Mouse (Mus musculus) embryonic facial prominence, embryonic 15.5 days (tissue): ENCODE results near the gene Armc7. TPM values are rescaled to one million over a fixed set of nuclear protein-coding genes. Genes with fewer than 3 reads are reported as not detected.

Experiments used
- ATAC-seq: fragments of 200-750 bp; cut with Nextera tagmentation; 2 replicates; pipeline ENCODE4 v1.8.0; 2017; ENCODE audit warnings: low read depth, moderate TSS enrichment; ENCODE audit not compliant: insufficient number of reproducible peaks, low FRiP score, low TSS enrichment
- H3K27ac ChIP-seq: fragments of 300-500 bp; sonication (generic); replicated peaks from 2 replicates; pipeline ENCODE4 v1.5.1; 2015; ENCODE audit warnings: mild to moderate bottlenecking, inconsistent platforms
- H3K27me3 ChIP-seq: fragments of 300-500 bp; sonication (generic); 2 replicates; pipeline ENCODE4 v1.6.1; 2015; ENCODE audit warnings: inconsistent platforms
- H3K36me3 ChIP-seq: fragments of 300-500 bp; sonication (generic); 2 replicates; pipeline ENCODE4 v1.6.1; 2015; ENCODE audit warnings: mild to moderate bottlenecking, inconsistent platforms
- H3K4me1 ChIP-seq: fragments of 300-500 bp; sonication (generic); 2 replicates; pipeline ENCODE4 v1.6.1; 2015; ENCODE audit warnings: inconsistent platforms
- H3K4me2 ChIP-seq: fragments of 300-500 bp; sonication (generic); replicated peaks from 2 replicates; pipeline ENCODE4 v1.6.1; 2015; ENCODE audit warnings: mild to moderate bottlenecking, inconsistent platforms
- H3K4me3 ChIP-seq: fragments of 300-500 bp; sonication (generic); replicated peaks from 2 replicates; pipeline ENCODE4 v1.5.1; 2015; ENCODE audit warnings: mild to moderate bottlenecking, inconsistent platforms
- H3K9ac ChIP-seq: fragments of 300-500 bp; sonication (generic); 2 replicates; pipeline ENCODE4 v1.6.1; 2015; ENCODE audit warnings: inconsistent platforms
- H3K9me3 ChIP-seq: fragments of 300-500 bp; sonication (generic); replicated peaks from 2 replicates; pipeline ENCODE4 v1.6.1; 2016; ENCODE audit warnings: inconsistent platforms
- WGBS: fragments of 180-500 bp; shearing (Covaris S2); methylation state at CpG from one replicate; pipeline ENCODE4 v1.1.7; 2015; 5-methylcytosine and 5-hydroxymethylcytosine counted together
- polyA plus RNA-seq: library from polyadenylated mRNA; unstranded; fragments of >200 nt; fragmentation: Nextera tagmentation; extraction: Ambion mirVana; gene quantifications from 2 replicates; pipeline ENCODE4 v1.2.1, GENCODE M21; 2015

The Armc7 gene
- polyA plus RNA-seq, 1 experiment from 2014 or later, result 9.8 TPM

DNA sequence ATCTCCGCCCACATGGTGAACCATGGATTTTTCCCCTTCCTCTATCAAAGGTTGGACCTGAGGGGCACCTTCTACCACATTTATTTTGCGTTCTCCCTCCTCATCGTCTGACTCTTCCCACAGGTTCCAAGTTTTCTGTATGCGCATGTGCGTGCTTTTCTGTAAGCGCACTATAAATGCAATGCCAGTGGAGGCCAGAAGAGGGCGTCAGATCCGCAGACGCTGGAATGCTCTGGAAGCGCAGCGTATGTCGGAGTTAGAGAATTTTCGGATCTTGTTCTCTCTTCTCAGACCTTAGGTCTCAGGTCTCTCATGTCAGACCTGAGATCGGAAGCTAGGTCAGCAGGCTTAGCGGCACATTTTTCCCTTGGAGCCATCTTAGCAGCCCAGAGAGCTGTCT, 19.8 kb upstream of the Armc7 start:
- H3K27ac ChIP-seq, result no peak overlapping the region
- 84% methylated on average over 15 of the region's 15 CpGs for WGBS
- H3K4me3 ChIP-seq, result no peak overlapping the region
- H3K9ac ChIP-seq, result no peak overlapping the region
- no peak overlapping the region for H3K4me2 ChIP-seq
- no peaks in the 10 kb centered on the region for H3K27me3 ChIP-seq
- H3K9me3 ChIP-seq, result no peaks in the 10 kb centered on the region
- no peaks in the 10 kb centered on the region for H3K36me3 ChIP-seq
- ATAC-seq, result no peak
- H3K4me1 ChIP-seq, result peaks cover 5% of the 10 kb centered on the region; the same call in 1 of the 2 replicates

- no peak for ATAC-seq
- no peaks in the 10 kb centered on the region for H3K27me3 ChIP-seq
- peaks cover 5% of the 10 kb centered on the region; the same call in 1 of the 2 replicates for H3K4me1 ChIP-seq
- H3K27ac ChIP-seq, result no peak overlapping the region
- no peak overlapping the region for H3K4me2 ChIP-seq
- no peak overlapping the region for H3K9ac ChIP-seq
- H3K36me3 ChIP-seq, result no peaks in the 10 kb centered on the region
- WGBS, result 80% methylated on average over 5 of the region's 5 CpGs
- H3K4me3 ChIP-seq, result no peak overlapping the region
- no peaks in the 10 kb centered on the region for H3K9me3 ChIP-seq
Measured at GRCm38 (mm10) chr11:115456182-115456581, 19.3 kb upstream of the Armc7 start.

- 27% methylated on average over 6 of the region's 6 CpGs for WGBS
- H3K4me3 ChIP-seq, result no peak overlapping the region
- no peak for ATAC-seq
- no peaks in the 10 kb centered on the region for H3K27me3 ChIP-seq
- H3K27ac ChIP-seq, result no peak overlapping the region
- no peaks in the 10 kb centered on the region for H3K9me3 ChIP-seq
- no peaks in the 10 kb centered on the region for H3K36me3 ChIP-seq
- H3K4me2 ChIP-seq, result no peak overlapping the region
- H3K4me1 ChIP-seq, result peaks cover 5% of the 10 kb centered on the region; the same call in 1 of the 2 replicates
- no peak overlapping the region for H3K9ac ChIP-seq
Measured at GRCm38 (mm10) chr11:115457405-115457804, 18.1 kb upstream of the Armc7 start.

DNA sequence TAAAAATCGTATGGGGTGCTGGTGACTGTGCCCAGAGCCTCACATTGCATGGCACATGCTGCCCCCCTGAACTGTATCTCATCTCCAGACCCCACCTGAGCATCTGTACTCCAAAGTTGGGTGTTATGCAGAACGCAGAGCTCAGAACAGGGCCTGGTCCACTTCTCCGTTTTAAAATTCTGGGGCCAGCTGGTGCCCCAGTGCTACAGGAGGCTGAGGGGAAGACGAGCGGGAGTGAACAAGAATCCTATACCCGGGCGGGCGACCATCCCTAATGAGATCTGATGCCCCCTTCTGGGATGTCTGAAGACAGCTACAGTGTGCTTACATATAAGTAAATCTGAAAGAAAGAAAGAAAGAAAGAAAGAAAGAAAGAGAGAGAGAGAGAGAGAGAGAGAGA, 14.5 kb upstream of the Armc7 start:
- 20% methylated on average over 8 of the region's 8 CpGs for WGBS
- Histone ChIP-seq H3K4me3 (no peak overlapping the region), H3K9ac (no peak overlapping the region), H3K36me3 (no peaks in the 10 kb centered on the region), H3K4me1 (peaks cover 5% of the 10 kb centered on the region; the same call in 1 of the 2 replicates), H3K9me3 (no peaks in the 10 kb centered on the region), H3K27ac (no peak overlapping the region), H3K4me2 (no peak overlapping the region), H3K27me3 (no peaks in the 10 kb centered on the region)
- no peak for ATAC-seq

- Histone ChIP-seq H3K27me3 (no peaks in the 10 kb centered on the region), H3K36me3 (no peaks in the 10 kb centered on the region), H3K27ac (no peak overlapping the region), H3K4me3 (no peak overlapping the region), H3K4me1 (peaks cover 6% of the 10 kb centered on the region), H3K9ac (no peak overlapping the region), H3K9me3 (no peaks in the 10 kb centered on the region), H3K4me2 (no peak overlapping the region)
- 61% methylated on average over 5 of the region's 5 CpGs for WGBS
- ATAC-seq, result no peak
Measured at GRCm38 (mm10) chr11:115461846-115462242, 13.6 kb upstream of the Armc7 start.

- no peak within 1 kb of the TSS for H3K4me3 ChIP-seq
- H3K36me3 ChIP-seq, result no peaks in the 10 kb centered on the region
- H3K27ac ChIP-seq, result no peak within 1 kb of the TSS
- no peaks in the 10 kb centered on the region for H3K27me3 ChIP-seq
- H3K9me3 ChIP-seq, result no peaks in the 10 kb centered on the region
- H3K9ac ChIP-seq, result no peak within 1 kb of the TSS
- peaks cover 9% of the 10 kb centered on the region for H3K4me1 ChIP-seq
- WGBS, result 70% methylated on average over 16 of the region's 16 CpGs
- no peak within 1 kb of the TSS for H3K4me2 ChIP-seq
- no peak for ATAC-seq
Measured at GRCm38 (mm10) chr11:115462243-115462891, 13.1 kb upstream of the Armc7 start, which contains the start of gene Slc16a5. Gene Slc16a5 (plus strand): TSS chr11:115462474.

GRCm38 (mm10) chr11:115463397-115463796, 12.1 kb upstream of the Armc7 start:
- Histone ChIP-seq H3K36me3 (no peaks in the 10 kb centered on the region), H3K4me1 (peaks cover 8% of the 10 kb centered on the region), H3K27ac (no peak overlapping the region), H3K9me3 (no peaks in the 10 kb centered on the region), H3K9ac (no peak overlapping the region), H3K27me3 (no peaks in the 10 kb centered on the region), H3K4me3 (no peak overlapping the region), H3K4me2 (no peak overlapping the region)
- WGBS, result 64% methylated on average over 11 of the region's 11 CpGs
- no peak for ATAC-seq

DNA sequence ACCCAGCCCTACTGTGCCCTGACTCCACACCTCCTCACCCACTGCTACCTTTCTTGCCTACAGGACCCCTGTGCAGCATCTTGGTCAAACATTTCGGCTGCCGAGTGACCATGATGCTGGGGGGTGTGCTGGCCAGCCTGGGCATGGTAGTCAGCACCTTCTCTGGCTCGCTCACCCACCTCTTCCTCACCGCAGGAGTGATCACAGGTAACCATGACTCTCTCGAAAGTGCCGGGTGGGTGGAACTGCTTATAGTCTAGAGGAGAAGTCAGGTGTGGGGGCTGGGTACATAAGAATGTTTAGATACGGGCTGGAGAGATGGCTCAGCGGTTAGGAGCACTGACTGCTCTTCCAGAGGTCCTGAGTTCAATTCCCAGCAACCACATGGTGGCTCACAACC, 10.6 kb upstream of the Armc7 start:
- whole genome bisulfite sequencing, result 90% methylated on average over 8 of the region's 8 CpGs
- peaks cover 8% of the 10 kb centered on the region for H3K4me1 ChIP-seq
- H3K27ac ChIP-seq, result no peak overlapping the region
- no peak for ATAC-seq
- no peak overlapping the region for H3K4me2 ChIP-seq
- no peaks in the 10 kb centered on the region for H3K36me3 ChIP-seq
- no peak overlapping the region for H3K9ac ChIP-seq
- no peaks in the 10 kb centered on the region for H3K27me3 ChIP-seq
- no peaks in the 10 kb centered on the region for H3K9me3 ChIP-seq
- H3K4me3 ChIP-seq, result no peak overlapping the region

DNA sequence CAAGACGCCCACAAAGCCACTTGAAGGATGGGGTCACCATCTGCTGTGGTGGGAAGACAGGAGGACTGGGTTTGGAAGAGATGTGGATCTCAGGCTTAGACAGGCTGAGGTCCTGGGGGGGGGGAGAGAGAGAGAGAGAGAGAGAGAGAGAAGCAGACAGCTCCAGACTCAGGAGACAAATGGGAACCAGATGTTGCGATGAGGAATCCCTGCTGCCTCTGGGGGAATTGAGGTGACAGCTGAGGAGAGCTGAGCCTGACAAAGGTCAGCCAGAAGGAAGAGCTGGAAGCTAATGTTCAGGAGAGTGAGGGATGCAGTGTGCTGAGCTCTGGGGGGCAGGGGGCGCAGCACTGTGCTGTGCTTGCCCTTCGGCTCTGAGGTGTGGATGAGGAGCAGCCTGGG, 8.2 kb upstream of the Armc7 start:
- H3K4me2 ChIP-seq, result no peak overlapping the region
- no peaks in the 10 kb centered on the region for H3K27me3 ChIP-seq
- H3K27ac ChIP-seq, result no peak overlapping the region
- H3K4me3 ChIP-seq, result no peak overlapping the region
- peak; percentile 37; the same call in 1 of the 2 replicates for ATAC-seq
- H3K9me3 ChIP-seq, result no peaks in the 10 kb centered on the region
- peaks cover 8% of the 10 kb centered on the region for H3K4me1 ChIP-seq
- 11% methylated on average over 4 of the region's 4 CpGs for WGBS
- H3K36me3 ChIP-seq, result no peaks in the 10 kb centered on the region
- no peak overlapping the region for H3K9ac ChIP-seq

DNA sequence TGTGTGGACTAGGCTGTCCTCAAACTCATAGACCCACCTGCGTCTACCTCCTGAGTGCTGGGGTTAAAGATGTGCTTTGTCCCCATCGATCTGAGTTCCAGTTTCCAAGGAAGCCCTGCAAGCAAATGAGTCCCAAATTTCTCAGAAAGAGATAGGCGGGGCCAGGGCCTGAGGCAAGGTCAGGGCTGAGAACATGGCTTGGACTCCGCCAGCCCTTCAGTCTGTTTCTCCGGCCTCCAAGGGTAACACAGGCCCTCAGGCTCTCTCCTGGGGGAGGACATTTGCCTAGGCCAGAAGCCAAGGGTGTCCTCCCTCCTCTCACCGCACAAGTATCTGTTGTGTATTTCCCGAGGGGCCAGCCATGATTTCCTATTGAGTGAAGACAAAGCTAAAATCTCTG, 3.3 kb upstream of the Armc7 start:
- H3K4me3 ChIP-seq, result no peak overlapping the region
- peaks cover 37% of the 10 kb centered on the region for H3K4me1 ChIP-seq
- 81% methylated on average over 7 of the region's 7 CpGs for WGBS
- no peak overlapping the region for H3K9ac ChIP-seq
- H3K36me3 ChIP-seq, result no peaks in the 10 kb centered on the region
- H3K9me3 ChIP-seq, result no peaks in the 10 kb centered on the region
- H3K27ac ChIP-seq, result no peak overlapping the region
- ATAC-seq, result no peak
- no peak overlapping the region for H3K4me2 ChIP-seq
- H3K27me3 ChIP-seq, result no peaks in the 10 kb centered on the region

DNA sequence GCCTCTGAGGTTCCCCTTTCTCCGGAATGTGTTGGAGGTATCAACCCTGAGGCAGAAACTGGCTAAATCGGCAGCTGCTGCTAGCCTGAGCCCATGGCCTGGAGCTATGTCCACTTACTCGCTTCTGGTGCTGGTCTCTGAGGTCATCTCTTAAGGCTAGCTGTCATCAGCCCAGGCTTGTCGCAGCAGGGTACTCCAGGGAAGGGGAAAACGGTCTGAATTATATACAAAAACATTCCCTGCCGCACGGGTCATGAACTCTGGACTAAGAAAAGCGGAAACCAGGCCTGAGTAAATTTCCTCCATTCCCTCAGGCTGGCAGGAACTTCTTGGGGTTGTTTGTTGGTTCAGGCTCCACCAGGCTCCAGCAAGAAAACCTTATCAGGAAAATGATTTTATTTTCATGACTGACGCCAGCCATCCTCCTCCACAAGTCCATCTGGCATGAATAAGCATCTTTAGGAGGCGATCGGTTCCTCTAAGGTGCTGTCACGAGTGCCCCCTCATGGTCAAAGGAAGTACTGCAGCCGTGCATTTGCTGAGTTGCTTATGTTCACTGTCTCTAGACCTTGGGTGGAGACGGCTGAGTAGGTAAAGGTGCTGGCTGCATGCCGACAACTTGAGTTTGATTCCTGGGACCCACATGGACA, 1.7 kb upstream of the Armc7 start:
- 9% methylated on average over 15 of the region's 15 CpGs for WGBS
- ATAC-seq, result no peak
- Histone ChIP-seq H3K4me2 (peak overlapping the region; percentile 26), H3K9me3 (no peaks in the 10 kb centered on the region), H3K27ac (peak overlapping the region; percentile 83), H3K4me1 (peaks cover 35% of the 10 kb centered on the region), H3K27me3 (no peaks in the 10 kb centered on the region), H3K9ac (no peak overlapping the region), H3K36me3 (no peaks in the 10 kb centered on the region), H3K4me3 (peak overlapping the region; percentile 10)
